Mouse (Mus musculus): ENCODE data around the gene Ttc41.
"Not testable (repeated sequence)": the region's sequence is repeated elsewhere in the genome, so short reads cannot be mapped to it uniquely, and the experiment has no call there.

The Ttc41 gene

DNA sequence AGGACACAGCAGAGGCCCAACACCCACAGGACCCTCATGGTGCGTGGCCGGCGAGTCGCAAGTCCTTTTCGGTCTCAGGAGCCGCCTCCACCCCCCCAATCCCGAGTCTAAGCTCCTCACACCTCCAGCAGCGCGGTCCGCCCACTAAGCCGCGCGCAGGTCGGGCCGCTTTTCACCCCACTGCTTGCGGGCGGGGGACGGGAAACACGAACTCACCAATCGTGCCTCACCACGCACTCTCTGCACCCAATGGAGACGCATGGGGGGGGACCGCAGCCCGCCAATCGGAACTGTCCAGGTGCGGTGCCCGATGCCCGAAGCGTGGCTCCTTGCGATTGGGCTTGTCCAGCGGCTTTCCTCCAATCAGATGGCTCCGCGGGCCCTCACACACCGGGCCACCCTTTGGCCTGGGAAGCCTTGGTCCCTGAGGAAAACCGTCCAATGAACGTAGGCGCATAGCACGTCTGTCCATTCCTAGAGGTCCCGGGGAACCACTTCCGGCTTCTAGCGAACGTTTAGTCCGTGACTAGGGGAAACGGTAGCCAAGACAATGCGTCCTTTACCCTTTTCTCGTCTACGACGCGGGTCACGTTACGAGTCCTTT, at the start of gene Ttc41, which contains the start of gene Hsp90b1:
Ttc41 (plus strand) TSS at position 494 of the 604 bp plus-strand sequence.
Hsp90b1 (minus strand) TSS at position 192 of the 604 bp plus-strand sequence.
- DNase-seq, result peak; percentile 100

DNA sequence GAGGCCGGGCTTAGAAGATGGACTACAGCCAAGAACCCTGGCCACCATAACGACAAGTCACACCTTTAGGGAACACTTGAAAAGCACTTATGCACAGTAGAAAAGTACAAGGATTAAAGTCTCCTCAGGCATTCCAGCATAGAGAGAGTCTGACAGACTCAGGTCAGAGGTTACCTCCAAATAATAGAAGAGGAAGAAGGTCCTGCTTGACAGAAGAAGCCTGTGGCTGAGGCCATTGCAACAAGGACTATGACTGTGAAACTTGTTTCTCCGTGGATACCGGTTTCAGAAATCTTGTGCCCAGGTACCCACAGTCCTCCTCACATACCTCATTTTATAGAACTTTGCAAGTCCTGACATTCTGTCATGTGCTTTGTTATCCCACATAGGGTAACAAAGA, 35.1 kb upstream of the Ttc41 start:
- not testable (repeated sequence) for DNase-seq

DNA sequence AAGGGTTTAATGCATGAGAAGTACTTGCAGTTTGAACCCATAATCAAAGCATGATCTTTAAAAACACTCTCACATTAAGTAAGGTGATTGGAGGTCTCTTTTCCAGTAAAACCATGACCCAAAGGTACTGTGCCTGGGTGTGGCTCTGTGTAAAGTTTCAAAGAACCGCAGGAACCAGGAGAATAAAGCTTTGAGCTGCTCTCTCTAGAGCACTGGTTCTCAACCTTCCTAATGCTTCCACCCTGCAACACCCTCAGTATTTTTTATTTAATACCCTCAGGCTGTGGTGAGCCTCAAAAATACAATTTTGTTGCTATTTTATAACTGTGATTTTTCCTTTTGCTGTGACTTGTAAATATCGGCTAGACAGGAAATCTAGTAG, 20.8 kb upstream of the Ttc41 start:
- DNase-seq, result not testable (repeated sequence)

DNA sequence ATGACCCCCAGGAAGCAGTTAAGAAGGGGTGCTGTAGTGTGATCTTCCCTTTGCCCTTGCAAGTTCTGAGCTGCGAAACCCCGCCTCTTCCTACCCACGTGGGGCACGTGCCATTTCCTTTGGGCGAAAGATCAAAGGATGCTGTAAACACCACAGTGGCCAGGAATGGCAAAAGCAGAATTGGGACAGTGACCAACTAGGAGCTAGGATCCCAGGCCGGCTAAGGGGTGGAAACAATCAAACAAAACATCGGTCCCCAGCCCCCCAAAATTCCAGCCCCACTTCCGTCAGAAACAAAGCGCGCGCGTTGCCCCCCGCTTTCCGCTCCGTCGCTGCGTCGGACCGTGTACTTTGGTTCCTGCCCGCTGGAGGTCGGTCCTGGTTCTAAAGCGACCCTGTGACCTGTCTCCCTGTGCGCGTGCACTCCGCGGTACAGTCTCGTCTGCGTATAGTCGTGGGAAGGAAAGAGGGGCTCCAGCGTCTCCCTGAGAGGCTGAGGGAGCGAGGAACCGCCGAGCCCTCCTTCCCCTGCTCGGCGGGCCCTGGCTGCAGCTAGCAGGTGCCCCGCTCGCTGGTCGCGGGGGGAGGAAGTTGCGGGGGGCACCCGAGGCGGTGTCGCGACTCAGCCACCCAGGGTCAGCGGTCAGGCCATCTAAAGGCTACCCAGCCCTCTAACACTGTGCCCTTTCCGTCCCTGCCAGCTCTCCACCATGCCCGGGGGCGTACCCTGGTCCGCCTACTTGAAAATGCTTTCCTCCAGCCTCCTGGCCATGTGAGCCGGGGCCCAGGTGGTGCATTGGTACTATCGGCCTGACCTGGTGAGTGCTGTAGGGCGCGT, 20.2 kb upstream of the Ttc41 start:
- peak; percentile 80 for DNase-seq

DNA sequence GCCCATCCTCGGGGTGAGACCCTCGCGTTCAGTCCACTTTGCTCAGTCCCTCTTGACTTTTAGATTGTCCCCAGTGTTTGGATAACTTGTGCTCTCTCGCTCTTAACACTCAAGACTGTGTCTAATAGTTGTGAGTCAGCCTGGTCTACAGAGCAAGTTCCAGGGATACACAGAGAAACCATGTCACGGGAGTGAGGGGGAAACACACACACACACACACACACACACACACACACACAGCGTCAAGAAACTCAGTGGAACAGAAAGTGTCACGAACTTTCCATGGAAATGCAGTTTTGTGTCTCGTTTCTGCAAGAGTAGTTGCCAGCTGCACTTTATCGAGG, 19.6 kb upstream of the Ttc41 start:
- not testable (repeated sequence) for DNase-seq

DNA sequence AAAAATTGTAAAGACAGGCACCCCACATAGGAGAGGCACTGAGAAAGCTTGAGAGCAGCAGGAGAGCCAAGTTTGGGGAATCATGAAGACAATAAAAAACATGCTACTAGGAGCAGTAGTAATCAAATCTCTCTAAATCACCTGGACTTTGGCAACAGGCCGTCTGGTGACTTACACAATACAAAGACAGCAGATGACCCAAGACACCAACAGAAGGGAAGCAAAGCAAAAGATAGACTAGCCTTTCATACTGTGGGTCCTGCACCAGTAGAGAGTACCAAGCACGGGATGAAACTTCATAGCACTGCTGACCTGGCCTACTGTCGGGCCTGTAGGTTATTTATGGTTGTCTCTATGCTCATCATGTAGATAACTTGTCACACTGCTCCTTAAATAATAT, 5.4 kb upstream of the Ttc41 start:
- no peak for DNase-seq

DNA sequence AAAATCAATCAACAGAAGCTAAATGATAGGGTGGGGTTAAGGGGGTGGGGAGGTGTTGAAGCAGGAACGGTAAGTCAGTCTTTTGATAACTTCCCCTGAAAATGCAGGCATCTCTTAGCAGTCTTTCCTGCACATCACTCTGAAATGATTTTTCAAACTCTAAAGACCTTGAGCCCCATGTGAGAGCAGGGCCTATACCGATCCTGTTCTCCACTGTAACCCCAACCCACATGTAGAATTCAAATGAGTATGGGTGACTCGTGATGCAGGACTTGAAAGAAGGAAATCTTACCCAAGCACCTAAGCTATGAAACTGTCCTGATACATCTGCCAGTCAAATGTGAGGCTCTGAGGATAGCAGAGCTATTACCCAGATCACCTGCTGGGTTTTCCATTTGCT, 4.6 kb upstream of the Ttc41 start:
- DNase-seq, result no peak

DNA sequence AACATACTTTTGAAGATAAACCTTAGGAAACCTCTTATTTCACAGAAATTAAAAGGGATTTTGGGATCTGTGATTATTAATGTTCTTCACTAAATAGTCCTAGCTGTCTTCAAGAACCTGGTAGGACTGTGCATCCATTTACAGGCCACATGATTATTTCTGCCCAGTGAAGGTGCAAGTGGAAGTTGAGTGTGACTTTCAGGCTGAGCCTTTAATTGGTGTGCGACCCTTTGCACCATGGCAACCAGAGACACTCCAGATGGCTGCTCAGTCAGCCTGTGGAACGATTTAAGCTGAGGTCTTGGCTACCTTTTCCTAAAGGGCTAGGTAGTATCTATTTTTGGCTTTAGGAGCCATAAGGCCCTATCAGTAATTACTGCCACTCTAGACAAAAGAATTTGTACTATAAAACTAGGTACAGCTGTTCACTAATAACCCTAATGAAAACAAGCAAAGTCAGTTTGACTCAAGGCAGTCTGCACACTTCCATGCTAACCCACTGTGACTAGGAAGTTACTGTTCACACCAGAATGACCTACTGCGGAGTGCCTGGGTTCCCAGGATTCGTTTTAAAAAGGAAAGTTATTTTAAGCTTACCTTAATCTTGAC, 3.2 kb upstream of the Ttc41 start:
- no peak for DNase-seq

DNA sequence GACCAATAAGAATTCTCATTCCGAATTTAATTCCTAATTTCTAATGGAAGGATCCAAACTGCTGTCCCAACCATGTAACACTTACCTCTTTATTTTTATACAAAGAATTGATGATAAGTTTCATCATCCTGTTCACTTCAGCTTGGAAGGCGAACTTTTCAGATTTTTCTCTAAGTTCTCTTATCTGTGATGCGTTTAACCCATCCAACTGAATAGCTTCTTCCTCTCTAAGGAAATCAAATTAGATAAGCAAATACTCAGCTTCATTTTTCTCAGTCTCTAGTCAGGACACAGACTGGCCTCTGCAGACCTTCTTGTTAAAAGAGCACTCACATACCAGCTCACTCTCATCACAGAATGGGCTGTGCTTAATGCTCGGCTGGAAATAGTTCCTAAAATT, 2.2 kb upstream of the Ttc41 start:
- no peak for DNase-seq

DNA sequence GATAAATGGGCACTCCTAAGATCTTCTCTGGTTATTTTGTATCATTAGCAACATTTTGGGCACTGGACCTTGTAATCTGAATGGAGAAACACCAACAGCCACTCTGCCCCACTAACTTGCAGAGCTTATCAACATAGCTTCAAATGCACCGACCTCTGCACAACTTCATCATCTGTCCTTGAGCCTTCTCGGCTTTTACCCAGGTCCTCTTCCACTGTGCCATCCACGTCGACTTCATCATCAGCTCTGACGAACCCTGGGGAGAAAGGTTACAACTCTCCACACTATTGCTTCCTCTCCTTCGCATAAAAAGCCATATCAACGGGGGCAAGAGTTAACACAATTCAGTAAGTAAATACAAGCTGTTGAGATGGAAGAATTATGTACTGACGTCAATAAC, 1.5 kb upstream of the Ttc41 start:
- DNase-seq, result no peak

DNA sequence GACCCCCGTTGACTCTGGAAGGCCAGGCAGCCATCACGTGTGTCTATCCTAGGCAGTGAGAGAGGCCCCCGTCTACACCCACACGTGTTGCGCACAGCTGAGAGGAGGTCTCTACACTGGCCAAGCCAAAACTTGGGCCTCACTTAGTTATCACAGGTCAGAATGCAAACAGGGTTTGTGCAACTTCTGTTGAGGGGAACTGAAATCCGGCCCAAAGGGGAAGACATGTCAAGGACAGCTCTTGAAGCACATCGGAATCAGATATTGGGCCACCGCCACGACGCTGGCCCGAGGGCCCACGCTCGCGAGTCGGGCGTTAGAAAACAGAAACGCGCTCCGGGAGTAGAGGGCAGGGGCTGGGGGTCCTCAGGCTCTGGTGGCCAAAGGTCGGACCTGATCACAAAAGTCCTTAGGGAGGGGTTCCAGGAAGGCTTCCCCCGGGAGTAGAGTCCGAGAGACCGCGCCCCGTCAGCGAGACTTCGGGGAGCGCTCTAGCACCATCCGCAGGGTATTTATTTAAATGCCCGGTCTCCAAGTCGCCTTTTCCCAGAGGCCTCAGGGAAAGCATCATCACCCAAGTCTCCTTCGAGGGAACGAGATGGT, 921 bp upstream of the Ttc41 start:
- peak; percentile 37 for DNase-seq

DNA sequence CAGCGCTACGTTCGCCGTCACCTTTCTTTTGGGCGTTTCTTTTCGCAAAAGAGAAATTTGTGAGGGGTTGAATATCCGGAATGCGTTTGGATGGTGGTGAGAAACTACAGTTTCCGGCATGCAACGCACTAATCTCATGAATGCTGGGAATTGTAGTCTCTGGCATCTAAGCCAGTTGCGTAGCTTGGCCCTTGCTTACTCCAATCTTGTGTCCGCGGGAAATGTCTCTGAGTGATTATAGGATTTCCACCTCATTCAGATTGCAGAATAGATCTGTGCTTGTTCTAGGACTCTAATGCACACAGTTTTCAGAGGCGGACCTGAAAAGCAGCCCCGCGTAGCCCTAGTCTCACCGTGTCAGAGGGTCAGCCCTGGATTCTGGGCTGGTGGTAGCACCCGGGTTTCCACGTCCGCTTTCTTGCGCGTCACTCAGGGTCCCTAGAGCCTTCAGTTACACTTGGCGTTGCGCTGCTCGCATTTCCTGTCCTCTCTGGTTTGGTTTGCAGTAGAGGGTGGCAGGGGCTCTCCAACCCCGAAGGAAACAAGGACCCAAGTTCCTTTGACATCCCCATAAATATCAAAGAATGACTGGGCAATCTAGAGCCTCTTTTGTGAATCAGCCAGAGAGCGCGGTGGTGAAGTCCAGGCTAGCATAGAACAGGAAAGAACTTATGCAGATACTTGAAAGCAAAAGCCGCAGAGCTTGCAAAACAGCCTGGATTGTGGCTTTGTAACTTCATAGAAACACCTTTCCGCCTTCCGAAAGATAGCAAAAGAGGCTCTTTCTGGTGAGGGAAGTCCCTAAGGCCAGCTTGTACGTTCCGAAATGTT, 526 bp downstream of the Ttc41 start:
- no peak for DNase-seq

DNA sequence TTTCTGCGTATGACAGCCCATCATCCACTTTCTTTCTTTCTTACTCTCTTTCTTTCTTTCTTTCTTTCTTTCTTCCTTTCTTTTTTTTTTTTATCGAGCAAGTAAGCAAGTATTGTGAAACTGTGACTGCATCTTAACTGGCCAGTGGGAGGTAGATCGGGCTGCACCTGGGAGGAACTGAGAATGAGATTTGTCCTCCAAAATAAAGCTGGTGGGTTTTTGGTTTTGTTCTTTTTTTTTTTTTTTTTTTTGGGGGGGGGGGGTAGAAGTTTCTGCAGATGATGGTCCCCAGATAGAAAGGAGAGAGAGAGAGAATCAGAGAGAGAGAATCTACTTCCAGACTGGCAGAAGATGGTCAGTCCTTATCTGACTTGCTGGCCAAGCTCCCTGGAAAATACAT, 1.5 kb downstream of the Ttc41 start:
- DNase-seq, result no peak

DNA sequence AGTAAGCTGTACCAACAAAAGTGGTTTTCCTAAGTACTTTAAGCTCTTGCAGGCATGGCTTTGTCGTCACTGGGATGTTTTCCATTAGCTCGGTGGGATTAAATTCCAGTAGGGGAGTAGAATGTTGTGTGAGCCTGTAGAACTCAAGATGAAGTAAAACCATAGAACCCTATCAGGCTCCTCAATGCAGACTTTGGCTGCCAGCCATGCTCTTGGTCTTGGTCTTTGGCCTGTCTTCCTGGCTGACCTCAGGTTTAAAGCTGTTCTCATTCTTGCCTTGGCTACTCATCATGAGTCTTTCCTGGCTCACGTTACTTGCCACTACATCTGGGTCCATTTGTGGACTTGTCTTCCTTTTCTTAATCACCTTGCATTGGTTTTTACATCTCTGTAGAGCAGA, 6.5 kb downstream of the Ttc41 start:
- peak; percentile 80 for DNase-seq

DNA sequence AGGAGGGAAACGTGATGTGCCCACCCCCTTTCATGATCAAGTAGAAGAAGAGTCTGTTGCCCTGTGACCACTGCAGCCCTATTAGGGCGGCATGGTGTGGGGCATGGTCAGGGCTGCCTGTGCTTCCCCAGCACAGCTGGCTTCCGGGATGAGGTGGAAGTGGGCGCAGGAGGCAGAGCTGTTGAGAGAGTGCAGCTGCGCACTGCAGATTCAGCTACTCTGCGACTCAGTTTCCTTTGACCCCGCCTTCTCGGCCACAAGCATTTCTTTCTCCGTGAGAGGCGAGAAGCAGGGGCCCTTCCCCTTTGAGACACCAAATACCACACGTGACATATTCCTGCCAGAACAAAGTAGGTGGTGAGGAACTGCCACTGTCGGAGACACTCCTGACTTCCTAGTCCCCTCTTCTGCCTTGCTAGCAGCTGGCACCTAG, 22.0 kb downstream of the Ttc41 start:
- peak; percentile 24 for DNase-seq

DNA sequence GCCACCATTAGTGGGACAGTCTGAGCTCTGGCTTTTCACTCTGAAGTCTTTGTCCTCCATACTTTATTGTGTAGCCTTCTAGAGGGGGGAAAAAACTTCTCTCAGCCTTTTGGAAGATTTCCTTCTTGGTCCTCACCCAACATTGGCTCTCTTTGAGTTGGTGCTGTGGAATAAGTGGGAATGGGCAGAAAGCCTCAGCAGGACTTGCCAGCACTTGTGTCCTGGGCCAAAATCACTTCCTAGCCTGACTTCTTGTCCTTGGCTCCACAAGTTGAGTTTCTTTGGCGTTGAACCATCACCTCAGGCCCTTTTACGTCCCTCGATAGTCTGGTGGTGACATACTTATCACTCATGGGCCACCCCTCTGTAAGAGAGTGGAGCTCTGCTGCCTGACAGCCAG, 22.6 kb downstream of the Ttc41 start:
- no peak for DNase-seq

DNA sequence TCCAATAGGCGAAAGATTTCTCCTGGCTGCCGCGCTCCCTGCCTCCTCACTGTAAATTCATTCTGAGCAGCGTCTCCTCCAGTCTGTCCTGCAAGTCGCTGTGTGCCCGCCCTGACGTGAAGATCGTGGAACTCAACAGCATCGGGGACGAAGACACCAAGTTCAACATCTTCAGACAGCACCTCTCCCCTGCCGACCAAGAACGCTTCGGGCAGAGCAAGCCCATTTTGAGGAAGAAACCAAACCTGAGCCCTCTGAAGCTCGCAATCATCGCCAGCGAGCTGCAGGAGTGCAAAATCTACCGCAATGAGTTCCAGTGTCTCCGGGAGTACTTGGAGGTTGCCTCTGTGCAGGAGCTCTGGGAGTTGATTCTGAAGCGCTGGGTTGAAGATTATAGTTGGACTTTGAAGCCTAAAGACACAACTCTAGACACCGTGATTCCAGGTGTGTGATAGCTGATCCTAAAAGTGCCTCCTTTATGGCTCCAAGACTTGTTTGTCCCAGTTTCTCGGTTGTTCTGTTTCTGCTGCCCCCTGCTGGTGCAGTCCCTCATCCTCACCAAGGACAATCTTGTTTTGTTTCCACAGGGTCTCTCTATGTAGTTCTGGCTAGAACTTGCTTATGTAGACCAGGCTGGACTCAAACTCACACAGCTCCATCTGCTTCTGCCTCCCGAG, 25.4 kb downstream of the Ttc41 start:
- DNase-seq, result peak; percentile 78

DNA sequence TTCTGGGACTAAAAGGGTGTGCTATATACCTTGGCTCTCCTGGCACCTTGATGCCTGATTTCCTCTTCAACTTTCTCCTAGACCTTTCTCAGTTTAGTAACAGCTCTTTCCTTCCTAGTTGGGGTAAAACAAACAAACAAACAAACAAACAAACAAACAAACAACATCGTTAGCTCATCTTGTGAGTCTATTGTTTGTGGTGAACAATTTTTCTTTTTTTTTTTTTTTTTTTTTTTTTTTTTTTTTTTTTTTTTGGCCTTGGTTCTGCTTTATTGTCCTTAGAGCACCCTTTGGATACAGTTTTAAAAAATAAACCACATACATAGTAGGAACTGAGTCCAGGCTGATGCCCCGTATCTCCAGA, 25.9 kb downstream of the Ttc41 start:
- DNase-seq, result no peak

DNA sequence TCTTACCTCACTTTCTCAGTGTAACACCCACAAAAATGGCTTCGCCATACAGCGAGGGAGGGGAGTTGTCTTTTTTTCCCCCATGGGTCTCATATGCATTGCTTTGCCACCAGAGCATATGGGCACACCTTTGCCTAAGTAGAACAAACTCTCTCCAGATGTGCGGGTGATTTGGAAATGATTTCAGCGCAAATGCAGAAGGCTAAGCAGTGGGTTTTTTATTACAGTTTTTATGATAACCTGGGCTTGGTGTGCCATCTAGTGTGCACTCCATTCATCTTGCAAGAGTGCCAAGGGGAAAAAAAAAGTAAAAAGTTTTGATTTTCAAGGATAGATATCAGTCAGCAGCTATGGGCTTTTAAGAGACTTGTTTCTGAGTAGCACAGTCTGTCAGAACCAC, 29.4 kb downstream of the Ttc41 start:
- DNase-seq, result no peak

DNA sequence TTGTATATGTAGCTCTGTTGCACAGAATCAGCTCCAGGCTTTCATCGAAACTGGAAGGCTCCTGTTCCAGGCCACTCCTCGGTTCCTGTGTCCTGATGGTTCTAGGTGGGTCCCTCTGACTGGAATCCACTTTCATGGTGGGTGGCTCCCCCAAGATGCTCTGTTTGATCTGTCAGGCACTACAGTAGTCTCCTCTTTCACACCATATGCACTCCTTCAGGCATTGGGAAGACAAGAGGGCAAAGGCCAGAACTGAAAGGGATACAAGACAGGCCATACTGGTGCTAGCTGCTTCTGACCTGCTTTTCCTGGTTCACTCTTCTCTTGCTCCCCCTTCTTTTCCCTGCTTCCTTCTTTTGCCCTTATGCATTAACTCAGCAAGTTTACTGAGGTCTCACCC, 37.3 kb downstream of the Ttc41 start:
- DNase-seq, result no peak

DNA sequence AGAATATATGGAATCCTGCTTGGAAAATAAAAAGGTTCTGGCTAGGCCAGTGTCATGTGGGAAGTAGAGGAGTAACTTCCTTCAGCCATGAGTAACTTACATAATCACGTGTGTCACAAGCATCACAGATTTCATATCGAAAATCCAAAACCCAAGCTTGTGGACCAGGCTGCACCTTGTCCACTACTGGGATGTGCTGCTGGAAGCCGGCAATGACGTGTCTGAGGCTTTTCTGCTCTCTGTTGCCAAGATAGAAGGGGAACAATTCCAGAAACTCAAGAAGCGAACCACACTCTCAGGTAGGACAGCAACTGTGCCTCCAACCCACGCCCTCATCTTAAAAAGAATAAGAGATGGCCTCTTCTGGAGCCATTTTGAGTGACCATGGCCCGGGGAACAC, 38.7 kb downstream of the Ttc41 start:
- DNase-seq, result no peak

DNA sequence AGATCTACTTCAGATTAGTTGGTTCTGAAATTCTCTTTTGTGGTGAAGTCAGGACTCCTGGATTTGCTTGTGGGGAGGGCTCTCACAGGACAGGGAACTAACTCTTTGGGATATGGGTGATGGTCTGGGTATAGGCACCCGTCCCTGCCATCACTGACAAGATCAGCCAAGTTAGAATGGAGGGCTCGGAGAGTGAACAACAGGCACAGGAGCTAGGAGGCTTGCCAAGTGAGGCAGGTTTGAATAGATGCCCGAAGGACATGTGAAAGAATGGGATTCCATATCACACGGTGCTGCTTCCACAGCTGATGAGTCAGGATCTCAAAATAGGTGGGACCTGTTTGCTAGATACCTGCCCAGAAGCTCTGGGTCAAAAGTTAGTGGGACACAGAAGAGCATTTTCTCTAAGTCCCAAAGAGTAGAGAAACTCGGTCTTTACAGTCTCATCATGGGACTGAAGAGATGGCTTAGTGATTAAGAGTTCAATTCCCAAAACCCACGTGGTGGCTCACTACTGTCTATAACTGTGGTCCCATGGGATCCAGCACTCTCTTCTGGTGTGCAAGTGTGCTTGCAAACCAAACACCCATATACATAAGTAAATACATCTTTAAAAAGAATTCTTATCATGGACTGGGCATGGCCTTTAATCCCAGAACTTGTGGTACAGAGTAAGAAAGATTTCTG, 50.3 kb downstream of the Ttc41 start:
- DNase-seq, result no peak

All from kidney, adult 11 months (tissue).